Mouse (Mus musculus) liver, adult 2 months (tissue): ENCODE measurements around the gene Calml3.

Experiments used
- CTCF ChIP-seq: fragments of 200-500 bp; IDR thresholded peaks from 2 replicates; pipeline ENCODE4 v1.5.1; 2011; ENCODE audit warnings: low read depth, low read length, control low read depth
- POLR2A ChIP-seq: fragments of 200-500 bp; IDR thresholded peaks from 2 replicates; pipeline ENCODE4 v1.6.1; 2011; ENCODE audit warnings: low read length, control low read depth; ENCODE audit not compliant: insufficient read depth; ENCODE audit errors: extremely low read depth

DNA sequence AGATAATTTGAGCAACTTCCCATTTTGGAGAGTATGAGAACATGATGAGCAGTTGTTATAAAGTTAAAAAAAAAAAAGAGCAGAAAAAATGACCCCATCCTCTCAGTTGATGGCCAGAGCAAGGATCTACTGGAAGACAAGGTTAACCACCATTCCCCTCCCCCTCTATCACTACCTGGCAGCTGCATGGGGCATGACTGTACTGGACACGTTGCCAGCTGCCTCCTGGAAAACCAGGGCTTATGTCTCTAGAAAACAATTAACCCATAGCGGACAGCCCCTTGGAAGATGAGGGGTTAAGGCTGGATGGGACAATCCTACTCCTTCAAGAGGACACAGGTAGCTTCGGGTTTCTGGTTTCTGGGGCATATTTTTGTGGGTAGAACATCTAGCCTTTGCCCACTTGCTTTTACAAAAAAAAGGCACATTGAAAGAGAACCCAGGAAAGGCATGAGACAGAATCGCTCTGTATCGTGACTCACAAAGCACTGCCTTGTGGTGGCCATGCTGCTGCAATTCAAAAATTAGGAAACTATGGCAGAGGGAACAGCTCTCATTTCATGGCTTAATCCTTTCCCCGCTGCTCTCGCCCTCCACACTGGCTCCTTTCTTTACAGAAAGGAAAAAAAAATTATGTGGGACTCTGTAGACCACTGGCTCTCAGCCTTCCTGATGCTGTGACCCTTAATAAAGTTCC is 3.2 kb upstream of the Calml3 start:
- TF ChIP-seq CTCF (no peak), POLR2A (no peak)
